Mouse (Mus musculus) CD8-positive naive resting alpha-beta T cell, adult 57 days (primary cell): Measurements from ENCODE around the gene Cd300c. TPM values are rescaled to one million over a fixed set of nuclear protein-coding genes. Genes with fewer than 3 reads are reported as not detected.

Experiments used
- total RNA-seq: library from RNA; stranded (reverse); gene quantifications from one replicate; pipeline ENCODE4 v1.2.4, GENCODE M21; 2023

Cd300c gene
- not detected for total RNA-seq

GRCm38 (mm10) chr11:114968752-114969207 is at the start of gene Cd300c:
Gene Cd300c, minus strand, starts transcription at chr11:114969157.

GRCm38 (mm10) chr11:115016093-115016492 is 47.1 kb upstream of the Cd300c start, which contains the start of gene Cd300ld2:
Gene Cd300ld2, minus strand, starts transcription at chr11:115016193.

GRCm38 (mm10) chr11:115001474-115002040 is 32.6 kb upstream of the Cd300c start, which contains the start of gene Cd300c2:
Gene Cd300c2, minus strand, starts transcription at chr11:115001880.

GRCm38 (mm10) chr11:114989793-114990192 is 20.8 kb upstream of the Cd300c start, which contains the start of gene Cd300ld:
Gene Cd300ld, minus strand, starts transcription at chr11:114989922.

GRCm38 (mm10) chr11:114934144-114934543 is 34.8 kb downstream of the Cd300c start, which contains the start of gene Cd300lb:
Gene Cd300lb, minus strand, starts transcription at chr11:114934386.

Other genes with a start within 250 kb of the Cd300c start
- gene Dnaic2, start 241.7 kb downstream of the Cd300c start, total RNA-seq: not detected
- gene Kif19a, start 203.8 kb downstream of the Cd300c start, total RNA-seq: 0.15 TPM
- not detected for gene Btbd17, start 173.2 kb downstream of the Cd300c start, total RNA-seq
- gene Gpr142, start 170.2 kb downstream of the Cd300c start, total RNA-seq: not detected
- gene Gprc5c, start 118.0 kb downstream of the Cd300c start, total RNA-seq: not detected
- 1.2 TPM for gene Cd300a, start 79.1 kb downstream of the Cd300c start, total RNA-seq
- 1.5 TPM for gene Cd300lb, start 34.8 kb downstream of the Cd300c start, total RNA-seq
- gene Cd300ld, start 20.8 kb upstream of the Cd300c start, total RNA-seq: 0.46 TPM
- 0.89 TPM for gene Cd300c2, start 32.7 kb upstream of the Cd300c start, total RNA-seq
- gene Cd300ld2, start 47.0 kb upstream of the Cd300c start, total RNA-seq: not detected
- not detected for gene Cd300ld4, start 57.9 kb upstream of the Cd300c start, total RNA-seq
- gene Cd300ld5, start 68.6 kb upstream of the Cd300c start, total RNA-seq: not detected
- gene Cd300ld3, start 79.3 kb upstream of the Cd300c start, total RNA-seq: not detected
- 0.55 TPM for gene Cd300e, start 93.0 kb upstream of the Cd300c start, total RNA-seq
- gene Rab37, start 122.3 kb upstream of the Cd300c start, total RNA-seq: 40.1 TPM
- gene Cd300lf, start 164.8 kb upstream of the Cd300c start, total RNA-seq: 1.9 TPM
- 190 TPM for gene Slc9a3r1, start 194.2 kb upstream of the Cd300c start, total RNA-seq
- 14.4 TPM for gene Tmem104, start 218.3 kb upstream of the Cd300c start, total RNA-seq
- 6.6 TPM for gene Nat9, start 218.7 kb upstream of the Cd300c start, total RNA-seq